Mouse (Mus musculus) neural tube, embryonic 15.5 days (tissue): ENCODE data around the gene Pdcd2l. TPM values are rescaled to one million over a fixed set of nuclear protein-coding genes. Genes with fewer than 3 reads are reported as not detected.

Experiments used
- polyA plus RNA-seq: library from polyadenylated mRNA; unstranded; fragments of >200 nt; fragmentation: Nextera tagmentation; extraction: Ambion mirVana; gene quantifications from 2 replicates; pipeline ENCODE4 v1.2.1, GENCODE M21; 2015

Gene Pdcd2l
- polyA plus RNA-seq, 1 experiment from 2014 or later: 89.5 TPM

Other genes starting within 250 kb of the Pdcd2l start
- gene Scgb2b27, start 182.7 kb downstream of the Pdcd2l start, polyA plus RNA-seq: not detected in 2 replicates
- not detected in 2 replicates for gene Scgb1b27, start 175.2 kb downstream of the Pdcd2l start, polyA plus RNA-seq
- not detected in 2 replicates for gene Scgb1b30, start 101.2 kb downstream of the Pdcd2l start, polyA plus RNA-seq
- 3.5 and 3.8 TPM in 2 replicates for gene Wtip, start 63.4 kb downstream of the Pdcd2l start, polyA plus RNA-seq
- 157 and 172 TPM in 2 replicates for gene Uba2, start 27.1 kb downstream of the Pdcd2l start, polyA plus RNA-seq
- gene Gpi1, start 33.7 kb upstream of the Pdcd2l start, polyA plus RNA-seq: 326 and 346 TPM in 2 replicates
- gene Gm6096, start 54.4 kb upstream of the Pdcd2l start, polyA plus RNA-seq: not detected in 2 replicates
- 30.1 and 30.8 TPM in 2 replicates for gene 4931406P16Rik, start 116.9 kb upstream of the Pdcd2l start, polyA plus RNA-seq
- 47.5 and 59.2 TPM in 2 replicates for gene Lsm14a, start 196.7 kb upstream of the Pdcd2l start, polyA plus RNA-seq